Comparison of ENCODE assay signal across 21 mouse cellular contexts in the genomic region with DNA sequence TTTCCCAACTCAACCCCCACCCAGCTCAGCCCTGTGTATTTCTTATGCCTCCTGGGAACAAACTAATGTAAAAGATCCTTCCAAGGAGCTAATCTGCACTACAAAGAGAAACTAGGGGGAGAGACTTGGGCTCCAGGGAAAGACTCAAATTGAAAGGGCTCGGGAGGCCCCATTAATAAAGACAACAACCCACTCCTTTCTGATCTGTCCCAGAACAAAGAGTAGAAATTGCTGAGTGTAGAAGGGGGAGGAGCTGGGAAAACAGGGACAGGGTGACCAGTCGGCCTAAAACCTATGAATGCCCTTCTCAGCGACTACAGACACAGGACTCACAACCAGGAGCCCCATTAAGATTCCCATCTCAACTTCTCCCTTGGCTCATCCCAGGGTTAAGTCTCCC.
"Had no signal": no experiment of that assay in that cellular context is flagged by ENCODE, and none has a peak within 500 bp of the region (broad histone marks: within the 10 kb centered on the region; RNA-seq: fewer than 3 reads in every experiment).

No protein-coding gene starts in this region.

- H3K9ac ChIP-seq: liver, embryonic 13.5 days; neural tube, embryonic 12.5 days; neural tube, embryonic 15.5 days had no signal

- H3K9me3 ChIP-seq: liver, embryonic 13.5 days; neural tube, embryonic 12.5 days; neural tube, embryonic 15.5 days had no signal

- DNase-seq: kidney, postnatal 25 days; layer of hippocampus, adult 9-11 months; layer of hippocampus, postnatal 36 days; liver, embryonic 13.5 days; lung, adult 2 months; lung, postnatal 14 days; lung, postnatal 4 days; midbrain, embryonic 14.5 days; right cerebral cortex, adult 18-20 months; right cerebral cortex, postnatal 14 days; right cerebral cortex, postnatal 4 days; thymus, adult 2 months; thymus, postnatal 14 days; thymus, postnatal 4 days had no signal

- H3K4me2 ChIP-seq: liver, embryonic 13.5 days; midbrain, embryonic 11.5 days; neural tube, embryonic 12.5 days; neural tube, embryonic 15.5 days had no signal

- H3K36me3 ChIP-seq: liver, embryonic 13.5 days; neural tube, embryonic 12.5 days; neural tube, embryonic 15.5 days had no signal

- H3K27me3 ChIP-seq: liver, embryonic 13.5 days; neural tube, embryonic 12.5 days; neural tube, embryonic 15.5 days had no signal

- H3K4me1 ChIP-seq: liver, embryonic 13.5 days; neural tube, embryonic 15.5 days had no signal

- H3K4me3 ChIP-seq: layer of hippocampus, adult 2 months; left cerebral cortex, adult 2 months; liver, embryonic 13.5 days; neural tube, embryonic 12.5 days; neural tube, embryonic 15.5 days had no signal

- H3K27ac ChIP-seq: kidney, postnatal 0 days; layer of hippocampus, adult 2 months; left cerebral cortex, adult 2 months; liver, embryonic 13.5 days; neural tube, embryonic 12.5 days; neural tube, embryonic 15.5 days; stomach, postnatal 0 days had no signal
